Mouse (Mus musculus) neural tube, embryonic 10.5 days (tissue): ENCODE results near the gene Src.
"Not testable (repeated sequence)": the region's sequence is repeated elsewhere in the genome, so short reads cannot be mapped to it uniquely, and the experiment has no call there.

Source experiments
- DNase-seq: peaks from one replicate; pipeline ENCODE4 v3.0.0-alpha.2; 2017; ENCODE audit warnings: low spot score; ENCODE audit errors: extremely low spot score

The Src gene

GRCm38 (mm10) chr2:157475437-157476379 lies 57.5 kb downstream of the Src start:
- DNase-seq, result peak; percentile 69

GRCm38 (mm10) chr2:157478651-157479050 lies 60.4 kb downstream of the Src start:
- DNase-seq, result no peak

GRCm38 (mm10) chr2:157479858-157480568 lies 61.8 kb downstream of the Src start:
- peak; percentile 42 for DNase-seq

GRCm38 (mm10) chr2:157482729-157483128 lies 64.5 kb downstream of the Src start:
- DNase-seq, result no peak

- DNase-seq, result not testable (repeated sequence)
These were observed 68.3 kb downstream of the Src start for GRCm38 (mm10) chr2:157486559-157486958.

GRCm38 (mm10) chr2:157486981-157487656 lies 68.9 kb downstream of the Src start:
- DNase-seq, result no peak

- no peak for DNase-seq
These were observed 69.5 kb downstream of the Src start for GRCm38 (mm10) chr2:157487733-157488175.

GRCm38 (mm10) chr2:157493240-157493639 lies 75.0 kb downstream of the Src start:
- no peak for DNase-seq

- no peak for DNase-seq
These were observed 80.3 kb downstream of the Src start for GRCm38 (mm10) chr2:157498529-157498928.

GRCm38 (mm10) chr2:157500364-157500763 lies 82.1 kb downstream of the Src start:
- no peak for DNase-seq

GRCm38 (mm10) chr2:157501324-157501723 lies 83.1 kb downstream of the Src start:
- no peak for DNase-seq

- DNase-seq, result no peak
These were observed 88.5 kb downstream of the Src start for GRCm38 (mm10) chr2:157506779-157507178.

GRCm38 (mm10) chr2:157509182-157509581 lies 90.9 kb downstream of the Src start:
- DNase-seq, result no peak

GRCm38 (mm10) chr2:157510031-157510430 lies 91.8 kb downstream of the Src start:
- no peak for DNase-seq

GRCm38 (mm10) chr2:157512859-157513258 lies 94.6 kb downstream of the Src start:
- DNase-seq, result no peak

GRCm38 (mm10) chr2:157513737-157514208 lies 95.5 kb downstream of the Src start:
- DNase-seq, result no peak

GRCm38 (mm10) chr2:157514353-157514752 lies 96.1 kb downstream of the Src start:
- no peak for DNase-seq

GRCm38 (mm10) chr2:157517526-157517925 lies 99.3 kb downstream of the Src start:
- DNase-seq, result no peak

- no peak for DNase-seq
These were observed 100.2 kb downstream of the Src start for GRCm38 (mm10) chr2:157518451-157518850.

GRCm38 (mm10) chr2:157519452-157519851 lies 101.2 kb downstream of the Src start:
- DNase-seq, result no peak

- no peak for DNase-seq
These were observed 102.3 kb downstream of the Src start for GRCm38 (mm10) chr2:157520496-157520895.
